Mouse (Mus musculus) CD4-positive helper T cell, adult 2 months (primary cell): ENCODE results near the gene Gabbr2.

Experiments
- DNase-seq: peaks from one replicate; pipeline ENCODE4 v3.0.0-alpha.2; 2012; ENCODE audit warnings: low read depth, missing footprints, low spot score

The Gabbr2 gene

DNA sequence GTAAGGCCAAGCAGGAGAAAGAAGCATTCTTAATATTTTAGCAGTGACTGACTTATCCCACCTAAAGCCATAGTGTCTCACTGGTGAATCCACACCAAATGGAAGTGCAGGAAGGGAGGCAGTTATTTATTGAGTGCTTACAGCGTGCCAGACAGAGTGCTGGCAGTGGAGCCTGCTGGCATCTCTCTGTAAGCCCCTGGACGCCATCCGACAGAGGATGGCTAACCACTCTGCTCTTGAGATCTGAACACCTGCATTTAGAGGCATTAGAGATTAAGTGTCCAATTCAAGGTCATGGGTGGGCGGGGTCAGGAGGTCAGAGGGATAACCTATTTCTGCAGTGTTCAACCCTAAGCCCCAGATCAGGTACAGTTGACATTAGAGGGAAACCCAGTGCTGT is 2.8 kb downstream of the Gabbr2 start:
- DNase-seq, result no peak

DNA sequence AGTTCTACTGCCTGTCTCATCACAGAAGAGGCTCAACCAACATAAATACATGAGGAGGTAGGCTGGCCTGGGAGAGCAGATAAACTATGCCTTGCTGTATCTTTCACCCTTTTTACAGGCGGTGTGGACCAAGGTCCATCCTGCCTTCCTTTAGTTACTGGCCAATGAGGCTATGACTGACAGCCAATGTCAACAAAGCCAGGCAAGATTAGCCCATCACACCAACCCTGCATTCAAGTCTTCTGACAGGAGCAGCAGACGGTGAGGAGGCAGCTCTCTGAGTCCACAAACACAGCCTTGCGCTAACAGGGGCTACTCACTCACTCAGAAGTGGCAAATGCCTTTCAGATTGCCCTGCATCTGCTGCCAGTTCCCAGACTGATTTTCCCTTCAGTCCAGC is 3.4 kb downstream of the Gabbr2 start:
- no peak for DNase-seq

- DNase-seq, result no peak
Observed at GRCm38 (mm10) chr4:46987809-46988208, 3.9 kb downstream of the Gabbr2 start.

- DNase-seq, result no peak
Observed at GRCm38 (mm10) chr4:46986054-46986453, 5.6 kb downstream of the Gabbr2 start.

- no peak for DNase-seq
Observed at GRCm38 (mm10) chr4:46982912-46983311, 8.8 kb downstream of the Gabbr2 start.

- DNase-seq, result no peak
Observed at GRCm38 (mm10) chr4:46982094-46982493, 9.6 kb downstream of the Gabbr2 start.

DNA sequence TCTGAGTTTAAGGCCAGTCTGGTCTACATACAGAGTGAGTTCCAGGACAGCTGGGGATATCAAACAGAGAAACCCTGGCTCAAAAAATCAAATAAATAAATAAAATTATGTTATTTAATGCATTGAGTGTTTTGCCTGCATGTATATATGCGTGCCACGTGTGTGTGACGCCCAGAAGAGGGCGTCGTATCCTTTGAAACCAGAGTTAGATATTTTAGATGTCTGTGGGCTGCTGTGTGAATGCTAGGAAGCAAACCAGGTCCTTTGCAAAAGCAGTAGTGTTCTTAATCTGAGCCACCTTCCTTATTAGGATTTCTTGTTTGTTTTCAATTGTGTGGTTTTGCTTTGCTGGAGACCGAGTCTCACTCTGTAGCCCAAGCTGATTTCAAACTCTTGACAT is 13.3 kb downstream of the Gabbr2 start:
- no peak for DNase-seq

DNA sequence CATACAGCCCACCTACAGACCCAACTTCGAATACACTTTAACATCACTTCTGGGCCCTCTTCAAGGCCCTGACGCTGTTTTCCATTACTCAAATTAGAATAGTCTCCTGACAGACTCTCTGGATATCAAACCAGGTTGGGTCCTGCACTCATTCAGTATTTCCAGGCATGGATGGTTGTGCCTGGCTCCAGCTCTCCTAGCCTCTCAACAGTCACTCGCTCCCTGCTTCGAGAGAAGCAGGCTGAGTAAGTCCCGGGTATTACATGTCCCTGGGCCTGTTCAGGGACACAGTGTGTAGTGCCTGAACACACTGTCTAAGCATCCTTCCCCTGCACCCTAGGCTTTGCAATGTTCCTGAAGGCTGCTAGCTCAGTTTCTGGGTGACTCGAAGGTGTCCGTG is 14.5 kb downstream of the Gabbr2 start:
- no peak for DNase-seq

DNA sequence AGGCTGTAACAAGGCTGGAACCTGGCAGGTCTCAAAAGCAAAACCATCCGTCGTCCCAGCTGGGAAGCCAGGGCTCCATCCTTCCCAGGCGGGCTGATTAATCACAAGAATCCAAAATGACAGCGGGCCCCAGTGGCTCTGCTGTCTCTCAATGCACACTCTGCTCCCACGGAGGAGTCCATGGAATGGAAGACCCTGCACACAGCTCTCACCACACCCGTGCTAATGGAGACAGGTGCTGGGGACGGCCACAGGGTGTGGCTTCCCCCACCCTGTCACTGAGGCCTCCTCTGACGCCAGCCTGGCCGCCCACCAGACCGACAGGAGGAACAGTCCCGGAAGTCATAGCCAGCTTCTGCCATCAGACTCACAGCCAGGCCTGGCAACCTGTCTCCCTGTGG is 15.0 kb downstream of the Gabbr2 start:
- DNase-seq, result no peak

- DNase-seq, result no peak
Observed at GRCm38 (mm10) chr4:46973322-46973721, 18.4 kb downstream of the Gabbr2 start.

DNA sequence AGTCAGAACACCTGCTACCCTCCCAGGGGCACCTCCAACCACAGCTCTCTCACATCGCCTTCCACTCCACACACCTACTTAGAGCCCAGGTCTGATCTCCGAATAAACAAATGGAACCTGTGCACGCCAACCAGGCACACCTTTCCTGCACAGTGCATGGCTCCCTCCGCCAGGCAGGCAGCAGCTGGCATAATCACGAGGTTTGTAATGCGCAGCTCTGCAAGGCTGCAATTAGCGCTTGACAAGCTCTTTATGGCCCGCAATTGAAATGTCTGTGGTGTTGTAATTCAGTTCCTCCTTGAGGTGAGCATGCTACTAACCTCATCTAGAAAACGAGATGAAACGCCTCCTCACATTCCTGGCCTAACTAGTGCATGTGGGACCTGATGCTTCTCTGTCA is 23.7 kb downstream of the Gabbr2 start:
- DNase-seq, result no peak

DNA sequence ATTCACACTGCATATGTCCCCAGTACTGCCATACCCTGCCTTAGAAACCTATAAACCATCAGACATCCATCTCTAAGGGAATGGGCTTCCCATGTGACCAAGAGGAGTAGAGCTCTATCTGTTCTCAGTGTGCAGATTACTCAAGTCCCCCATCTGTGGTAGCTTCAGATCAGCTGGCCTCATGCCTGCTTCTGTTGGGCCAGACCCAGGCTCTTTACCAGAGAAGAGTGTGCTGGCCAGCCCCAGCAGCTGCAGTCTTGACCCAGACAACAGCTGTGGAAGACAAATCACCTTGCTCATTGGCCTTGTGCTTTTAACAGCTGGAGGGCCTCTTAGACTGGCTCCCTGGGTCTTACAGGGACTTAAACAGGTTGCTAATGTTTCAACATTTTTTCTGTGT is 25.1 kb downstream of the Gabbr2 start:
- no peak for DNase-seq

DNA sequence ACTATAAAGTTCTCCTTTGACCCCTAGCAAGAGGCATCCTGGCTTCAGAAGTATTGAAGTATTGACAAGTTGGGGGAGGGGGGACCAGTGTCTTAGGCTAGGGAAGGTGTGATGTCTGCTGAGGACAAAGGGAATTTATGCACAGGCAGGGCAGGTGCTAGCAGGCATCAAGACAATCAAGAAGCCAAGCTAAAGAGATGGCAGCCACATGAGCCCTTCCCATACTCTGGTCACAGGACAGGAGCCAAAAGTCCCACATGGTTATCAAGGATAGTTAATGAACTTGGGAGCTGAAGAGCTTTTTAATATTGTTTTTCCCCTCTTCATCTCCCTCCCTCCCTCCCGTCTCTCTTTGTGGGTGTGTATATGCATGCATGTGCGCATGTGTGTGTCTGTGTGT is 30.3 kb downstream of the Gabbr2 start:
- DNase-seq, result no peak

- DNase-seq, result no peak
Observed at GRCm38 (mm10) chr4:46960208-46960607, 31.5 kb downstream of the Gabbr2 start.

GRCm38 (mm10) chr4:46959776-46960175 is 31.9 kb downstream of the Gabbr2 start:
- DNase-seq, result no peak

GRCm38 (mm10) chr4:46957955-46958354 is 33.7 kb downstream of the Gabbr2 start:
- DNase-seq, result no peak

GRCm38 (mm10) chr4:46956966-46957365 is 34.7 kb downstream of the Gabbr2 start:
- DNase-seq, result no peak

- DNase-seq, result no peak
Observed at GRCm38 (mm10) chr4:46953021-46953420, 38.7 kb downstream of the Gabbr2 start.

- DNase-seq, result no peak
Observed at GRCm38 (mm10) chr4:46952562-46952961, 39.1 kb downstream of the Gabbr2 start.

GRCm38 (mm10) chr4:46934291-46934690 is 57.4 kb downstream of the Gabbr2 start:
- DNase-seq, result no peak

DNA sequence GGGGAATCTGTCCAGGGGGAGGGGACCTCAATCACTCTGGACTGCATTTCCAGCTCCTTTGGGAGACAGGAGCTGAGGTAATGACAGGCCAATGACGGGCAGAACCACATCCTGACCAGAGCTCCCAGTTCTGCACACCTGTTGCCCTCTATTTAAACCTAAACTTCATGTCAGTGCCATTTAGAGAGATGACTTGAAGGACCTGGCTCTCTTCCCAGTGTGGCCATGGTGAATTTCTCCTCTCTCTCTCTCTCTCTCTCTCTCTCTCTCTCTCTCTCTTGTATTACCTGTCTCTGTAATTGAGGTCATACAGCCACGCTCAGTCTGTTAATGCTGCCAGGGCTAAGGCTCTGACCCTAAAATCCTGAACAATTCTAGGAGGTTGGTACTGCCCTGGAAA is 58.1 kb downstream of the Gabbr2 start:
- no peak for DNase-seq

DNA sequence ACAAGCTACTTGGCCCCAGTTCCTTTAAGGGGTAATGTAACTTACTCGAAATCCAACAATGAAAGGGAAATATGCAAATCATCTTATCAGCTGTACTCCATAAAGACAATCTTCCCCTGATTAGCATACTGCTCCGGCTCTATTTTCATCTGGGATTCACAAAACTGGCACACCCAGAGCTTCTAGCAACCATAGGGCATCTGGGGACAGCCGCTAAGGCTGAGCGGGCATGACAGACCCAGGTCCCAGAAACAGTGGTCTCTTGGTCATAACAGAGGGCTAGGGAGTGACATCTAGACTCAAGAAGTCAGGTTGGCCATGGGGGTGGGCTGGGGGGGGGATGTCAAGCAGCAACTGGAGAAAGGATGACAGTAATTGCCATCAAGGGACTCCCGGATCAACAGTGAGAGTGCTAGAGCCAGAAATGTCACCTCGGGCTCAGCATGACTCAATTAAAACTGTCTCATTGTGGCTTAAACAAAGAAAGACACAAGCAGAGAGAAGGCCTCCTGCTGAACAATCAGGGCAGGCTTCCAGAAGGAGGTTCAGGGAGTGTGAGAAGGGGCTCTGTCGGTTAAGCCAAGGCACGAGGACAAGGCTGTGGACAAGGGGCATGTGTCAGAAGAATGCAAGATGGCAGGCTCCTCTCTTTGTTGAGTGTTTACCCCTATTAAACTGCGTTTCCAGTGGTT is 59.8 kb downstream of the Gabbr2 start:
- DNase-seq, result no peak

DNA sequence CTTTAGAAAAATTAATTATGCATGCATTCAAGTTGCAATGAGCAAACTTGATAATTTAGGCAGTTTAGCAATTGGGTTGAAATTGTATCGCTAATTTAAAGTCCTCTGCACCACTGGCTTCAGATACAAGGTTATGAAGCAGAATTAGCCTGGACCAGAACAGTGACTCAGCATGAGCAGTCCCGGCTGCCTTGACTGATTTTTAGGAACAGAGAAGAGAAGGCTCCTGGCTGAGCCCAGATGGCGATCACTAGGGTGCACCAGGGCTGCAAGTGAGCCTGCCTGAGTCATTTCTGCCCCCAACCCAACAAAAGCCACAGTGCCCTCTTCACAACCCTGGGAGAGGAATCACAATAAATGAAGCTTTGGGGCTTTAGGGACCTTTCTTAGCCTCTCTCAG is 63.6 kb downstream of the Gabbr2 start:
- no peak for DNase-seq

- DNase-seq, result no peak
Observed at GRCm38 (mm10) chr4:46919144-46919543, 72.5 kb downstream of the Gabbr2 start.
